Mouse (Mus musculus) kidney, embryonic 14.5 days (tissue): ENCODE data around the gene Pdk3. TPM values are rescaled to one million over a fixed set of nuclear protein-coding genes. Genes with fewer than 3 reads are reported as not detected.

Experiments used
- ATAC-seq: fragments of 200-750 bp; cut with Nextera tagmentation; 2 replicates; pipeline ENCODE4 v1.8.0; 2017; ENCODE audit warnings: moderate number of reproducible peaks, mild to moderate bottlenecking, moderate TSS enrichment, moderate library complexity; ENCODE audit not compliant: low FRiP score, low TSS enrichment
- H3K27ac ChIP-seq: fragments of 300-500 bp; sonication (generic); 2 replicates; pipeline ENCODE4 v1.5.1; 2014; ENCODE audit warnings: low read depth, mild to moderate bottlenecking, low read length, moderate library complexity, mixed read lengths
- H3K27me3 ChIP-seq: fragments of 300-500 bp; sonication (generic); 2 replicates; pipeline ENCODE4 v1.6.1; 2014; ENCODE audit warnings: mild to moderate bottlenecking, low read length; ENCODE audit not compliant: control insufficient read depth, insufficient read depth
- H3K36me3 ChIP-seq: fragments of 300-500 bp; sonication (generic); 2 replicates; pipeline ENCODE4 v1.6.1; 2014; ENCODE audit warnings: low read length, mixed read lengths; ENCODE audit not compliant: control insufficient read depth, insufficient read depth
- H3K4me1 ChIP-seq: fragments of 300-500 bp; sonication (generic); 2 replicates; pipeline ENCODE4 v1.6.1; 2014; ENCODE audit warnings: low read length, mixed read lengths; ENCODE audit not compliant: control insufficient read depth, insufficient read depth
- H3K4me2 ChIP-seq: fragments of 300-500 bp; sonication (generic); replicated peaks from 2 replicates; pipeline ENCODE4 v1.6.1; 2014; ENCODE audit warnings: low read depth, mild to moderate bottlenecking, low read length
- H3K4me3 ChIP-seq: fragments of 300-500 bp; sonication (generic); 2 replicates; pipeline ENCODE4 v1.5.1; 2014; ENCODE audit warnings: mild to moderate bottlenecking, low read length
- H3K9ac ChIP-seq: fragments of 300-500 bp; sonication (generic); 2 replicates; pipeline ENCODE4 v1.6.1; 2014; ENCODE audit warnings: low read depth, mild to moderate bottlenecking, low read length, moderate library complexity
- H3K9me3 ChIP-seq: fragments of 300-500 bp; sonication (generic); 2 replicates; pipeline ENCODE4 v1.6.1; 2016; ENCODE audit warnings: low read length; ENCODE audit not compliant: control insufficient read depth
- WGBS: fragments of 180-500 bp; shearing (Covaris S2); extraction: QIAGEN DNeasy Blood & Tissue Kit; methylation state at CpG from one replicate; pipeline ENCODE4 v1.1.7; 2014; 5-methylcytosine and 5-hydroxymethylcytosine counted together
- polyA plus RNA-seq: library from polyadenylated mRNA; unstranded; fragments of >200 nt; fragmentation: Nextera tagmentation; extraction: Ambion mirVana; gene quantifications from 2 replicates; pipeline ENCODE4 v1.2.1, GENCODE M21; 2014

Pdk3 gene
- polyA plus RNA-seq, 1 experiment from 2014 or later = 81.2 TPM

DNA sequence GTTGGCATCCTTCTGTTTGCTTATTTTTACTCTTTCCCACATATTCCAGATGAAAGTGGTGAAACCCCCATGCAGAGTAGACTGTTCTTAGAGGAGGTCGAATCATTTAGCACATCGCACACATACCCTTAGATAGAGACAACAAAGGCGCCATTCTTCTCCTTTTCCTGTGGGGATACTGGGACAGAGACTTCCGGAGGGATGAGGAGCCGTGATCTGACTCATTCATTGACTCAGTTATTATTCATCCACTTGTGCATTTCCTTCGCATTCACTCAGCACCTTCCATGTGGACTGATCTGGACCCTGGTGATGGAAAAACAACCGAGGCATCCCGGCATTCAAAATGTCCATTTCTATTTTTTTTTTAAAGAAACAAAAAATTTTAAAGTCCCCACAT lies 101.1 kb downstream of the Pdk3 start:
- no peaks in the 10 kb centered on the region for H3K27me3 ChIP-seq
- no peak overlapping the region for H3K27ac ChIP-seq
- no peak for ATAC-seq
- H3K4me3 ChIP-seq = no peak overlapping the region
- no peaks in the 10 kb centered on the region for H3K9me3 ChIP-seq
- H3K9ac ChIP-seq = no peak overlapping the region
- 90% methylated on average over 8 of the region's 8 CpGs for WGBS
- no peaks in the 10 kb centered on the region for H3K4me1 ChIP-seq
- no peaks in the 10 kb centered on the region for H3K36me3 ChIP-seq
- H3K4me2 ChIP-seq = no peak overlapping the region

DNA sequence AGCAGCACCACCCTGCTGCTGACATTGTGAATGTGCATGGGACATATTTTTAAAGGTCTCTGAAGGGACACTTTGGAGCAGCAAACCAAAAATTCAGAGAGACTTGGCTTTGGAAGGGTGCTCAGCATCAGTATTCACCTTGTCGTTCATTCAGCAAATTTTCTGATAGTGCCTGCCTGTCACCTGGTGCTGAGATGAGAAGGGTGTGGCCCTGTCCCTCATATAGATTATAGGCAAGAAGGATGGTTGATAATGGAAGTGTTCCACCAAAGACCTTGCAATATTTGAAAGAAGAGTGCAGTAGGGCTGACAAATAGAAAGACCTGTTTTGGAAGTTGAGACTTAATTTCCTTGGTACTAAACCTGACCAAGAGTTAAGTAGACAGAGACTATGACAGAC lies 102.5 kb downstream of the Pdk3 start:
- Histone ChIP-seq H3K36me3 (no peaks in the 10 kb centered on the region), H3K27ac (no peak overlapping the region), H3K4me1 (no peaks in the 10 kb centered on the region), H3K4me2 (no peak overlapping the region), H3K9me3 (no peaks in the 10 kb centered on the region), H3K27me3 (no peaks in the 10 kb centered on the region), H3K9ac (no peak overlapping the region), H3K4me3 (no peak overlapping the region)
- 90% methylated on average over 1 of the region's 1 CpGs for WGBS
- no peak for ATAC-seq

Other genes starting within 250 kb of the Pdk3 start
- 21.1 and 24.9 TPM in 2 replicates for gene Pola1, start 200.0 kb downstream of the Pdk3 start, polyA plus RNA-seq
- 1.2 and 1.3 TPM in 2 replicates for gene Pcyt1b, start 177.3 kb downstream of the Pdk3 start, polyA plus RNA-seq
- 0.15 TPM in 1 of 2 replicates, not detected in the other for gene AU015836, start 136.5 kb upstream of the Pdk3 start, polyA plus RNA-seq